Mouse (Mus musculus): ENCODE measurements at regions not wholly inside any gene's neighbourhood (a gene's known extent, or its start where the extent isn't known, plus 50 kb on each side); places are given as distances from the start of the nearest gene placed in this dataset.

DNA sequence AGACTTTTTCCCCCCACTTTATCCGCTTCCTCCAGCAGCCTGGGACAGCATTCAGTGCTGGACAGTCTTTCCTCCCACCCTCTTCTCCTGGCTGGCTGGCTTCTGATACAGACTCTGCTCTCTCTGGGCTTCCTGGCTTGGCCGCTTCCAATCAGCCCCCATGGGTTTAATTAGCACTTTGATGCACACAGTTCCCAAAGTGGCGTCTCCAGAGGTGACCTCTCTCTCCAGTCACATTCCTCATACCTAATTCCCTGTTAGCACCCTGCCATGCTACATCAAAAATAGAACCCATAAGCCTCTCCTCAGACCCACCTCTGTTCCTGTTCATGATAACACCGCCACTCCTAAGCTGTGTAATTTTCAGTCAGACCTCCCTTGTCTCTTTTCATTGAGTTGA is 101.9 kb upstream of the Arid2 start:
- no peak for DNase-seq

DNA sequence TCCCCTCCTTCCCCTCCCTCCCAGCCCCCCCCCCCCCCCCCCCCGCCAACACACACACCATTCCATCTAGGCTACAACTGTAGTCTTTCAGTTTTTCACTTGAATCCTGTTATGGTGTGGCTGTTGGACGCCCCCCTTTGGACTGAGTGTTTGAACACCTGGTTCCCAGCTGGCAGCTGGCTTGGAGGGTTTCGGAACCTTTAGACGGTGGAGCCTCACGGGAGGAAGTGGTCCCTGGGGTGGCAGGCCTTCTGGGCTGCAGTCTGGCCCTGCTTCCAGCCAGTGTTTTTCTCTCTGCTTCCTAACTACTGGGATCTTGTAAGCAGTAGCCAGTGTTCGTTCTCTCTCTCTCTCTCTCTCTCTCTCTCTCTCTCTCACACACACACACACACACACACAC is 101.4 kb upstream of the Arid2 start:
- DNase-seq: no peak

GRCm38 (mm10) chr15:96189551-96189950 is 97.8 kb upstream of the Arid2 start:
- DNase-seq: no peak

DNA sequence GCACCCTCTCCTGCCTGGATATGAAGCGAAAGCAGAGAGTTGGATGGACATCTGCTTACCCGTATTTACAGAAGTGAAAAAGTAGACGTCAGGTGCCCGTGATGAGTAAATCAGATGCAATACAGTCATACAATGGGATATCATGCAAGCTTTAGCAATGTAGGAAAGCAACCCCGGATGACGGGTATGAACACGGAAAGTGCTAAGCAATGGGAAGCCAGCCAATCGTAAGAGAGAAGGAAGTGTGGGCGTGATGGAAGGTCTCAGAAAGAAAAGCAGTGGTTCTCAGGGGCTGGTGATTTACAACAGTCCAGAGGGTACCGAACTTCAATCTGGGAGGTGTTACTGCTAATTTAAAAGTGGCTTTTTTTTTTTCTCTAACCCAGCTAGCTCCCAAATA is 89.9 kb upstream of the Arid2 start:
- DNase-seq: no peak

DNA sequence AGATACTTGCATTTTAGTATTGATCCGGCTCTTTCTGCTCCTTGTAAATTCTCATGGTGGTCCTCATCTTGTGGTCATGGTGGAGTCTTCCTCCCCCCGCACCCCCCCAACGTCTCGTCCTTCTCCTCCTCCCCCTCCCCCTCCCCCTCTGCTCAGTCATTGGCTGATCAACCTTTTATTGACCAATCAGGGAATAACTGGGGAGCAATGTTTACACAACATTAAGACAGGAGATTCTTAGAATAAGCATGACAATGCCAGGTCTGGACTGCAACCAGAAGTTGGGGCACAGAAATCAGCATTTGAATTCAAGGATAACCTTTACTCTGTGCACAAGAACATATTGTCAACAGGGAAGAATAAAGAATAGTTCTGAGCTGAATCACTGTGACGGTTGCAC is 89.4 kb upstream of the Arid2 start:
- no peak for DNase-seq

GRCm38 (mm10) chr15:96201273-96201672 is 86.0 kb upstream of the Arid2 start:
- DNase-seq: no peak

GRCm38 (mm10) chr15:96201701-96202460 is 85.4 kb upstream of the Arid2 start:
- DNase-seq: no peak

DNA sequence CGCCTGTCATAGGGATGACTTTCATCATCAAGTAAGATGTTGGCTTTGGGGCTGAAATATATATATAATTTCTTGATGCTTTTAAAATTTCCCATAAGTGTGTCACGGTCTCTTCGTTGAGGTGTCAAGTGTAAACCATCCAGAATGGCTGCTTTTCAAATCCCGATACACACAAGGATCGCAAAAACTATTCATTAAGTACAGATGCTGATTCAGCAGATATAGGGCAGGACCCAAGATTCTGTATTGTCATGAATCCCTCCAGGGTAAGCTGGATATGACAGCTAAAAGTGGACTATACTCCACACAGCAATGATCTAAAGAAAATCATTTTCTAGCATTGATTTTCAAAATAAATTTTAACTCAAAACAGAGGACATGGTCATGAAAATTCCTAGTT is 83.1 kb upstream of the Arid2 start:
- no peak for DNase-seq

DNA sequence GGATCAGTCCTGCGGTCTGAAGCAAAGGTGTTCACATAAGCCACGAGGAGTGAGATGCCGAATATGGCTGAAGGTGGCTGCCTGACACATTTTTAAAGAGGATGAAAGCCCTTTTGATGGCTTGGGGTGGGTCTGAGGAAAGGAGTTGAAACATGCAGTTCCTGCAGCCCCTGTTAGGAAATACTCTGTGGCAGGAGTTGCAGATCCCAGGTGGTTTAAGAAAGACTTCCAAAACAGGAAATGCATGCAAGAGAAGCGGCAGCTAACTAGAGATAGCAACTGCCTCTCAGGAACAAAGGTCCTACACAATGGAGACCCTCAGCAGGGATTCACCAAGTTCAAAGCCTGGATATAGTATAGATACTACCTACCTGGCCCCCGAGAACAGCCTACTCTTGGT is 82.7 kb upstream of the Arid2 start:
- no peak for DNase-seq

GRCm38 (mm10) chr15:96210721-96211400 is 76.5 kb upstream of the Arid2 start:
- no peak for DNase-seq

DNA sequence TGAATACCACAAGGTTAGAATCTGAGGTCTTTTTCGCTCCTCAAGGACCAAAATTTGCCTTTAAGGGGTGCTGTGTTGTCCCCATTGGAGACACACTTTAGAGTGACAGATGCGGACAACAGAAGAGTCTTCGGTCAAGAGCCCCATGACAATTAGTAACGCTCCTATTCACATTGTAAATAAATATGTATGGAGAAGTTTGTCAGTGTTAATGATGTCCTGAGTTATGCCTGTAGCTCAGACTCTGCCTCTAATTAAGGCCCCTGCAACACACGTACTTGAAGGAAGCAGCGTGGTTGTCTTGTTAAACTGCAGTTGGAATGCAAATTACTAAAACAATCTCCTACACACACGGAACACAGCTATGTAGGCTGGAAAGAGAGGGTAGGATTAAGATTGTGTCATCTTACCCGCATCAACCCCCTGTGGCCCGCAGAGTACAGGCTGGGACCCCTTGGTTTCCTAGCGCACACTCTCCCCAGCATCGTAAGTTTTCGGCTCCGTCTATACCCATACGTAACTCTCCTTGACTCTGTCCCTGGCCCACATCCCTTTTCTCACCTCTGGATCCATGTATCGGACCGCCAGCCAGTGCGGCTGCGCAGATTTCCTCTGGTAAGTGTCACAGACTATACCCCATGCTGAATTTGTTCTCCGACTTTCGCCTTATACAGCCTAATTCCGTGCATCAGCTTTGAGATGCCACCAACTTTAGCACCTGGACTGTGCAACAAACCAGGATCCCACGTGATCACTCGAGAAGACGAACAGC is 73.6 kb upstream of the Arid2 start:
- no peak for DNase-seq

DNA sequence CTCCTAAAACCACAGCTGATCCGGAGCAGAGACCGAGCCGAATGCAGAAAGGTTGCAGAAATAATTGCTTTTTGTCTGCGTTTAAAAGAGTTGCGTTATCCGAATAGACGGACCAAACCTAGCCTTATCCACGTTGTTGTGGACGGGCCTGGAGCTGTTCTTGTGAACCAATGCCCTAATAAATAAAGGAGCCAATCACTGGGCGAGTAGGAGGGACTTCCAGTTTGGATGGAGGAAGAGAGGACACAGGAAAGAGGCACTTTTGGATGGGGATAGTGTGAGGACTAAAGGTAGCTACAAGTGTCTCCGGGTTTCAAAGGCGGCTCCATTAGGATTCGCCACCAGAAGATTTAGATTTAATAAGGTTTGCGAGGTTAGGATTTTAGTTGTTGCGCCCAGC is 69.4 kb upstream of the Arid2 start:
- no peak for DNase-seq

- DNase-seq: no peak
Measured at GRCm38 (mm10) chr15:96219746-96220145, 67.6 kb upstream of the Arid2 start.

DNA sequence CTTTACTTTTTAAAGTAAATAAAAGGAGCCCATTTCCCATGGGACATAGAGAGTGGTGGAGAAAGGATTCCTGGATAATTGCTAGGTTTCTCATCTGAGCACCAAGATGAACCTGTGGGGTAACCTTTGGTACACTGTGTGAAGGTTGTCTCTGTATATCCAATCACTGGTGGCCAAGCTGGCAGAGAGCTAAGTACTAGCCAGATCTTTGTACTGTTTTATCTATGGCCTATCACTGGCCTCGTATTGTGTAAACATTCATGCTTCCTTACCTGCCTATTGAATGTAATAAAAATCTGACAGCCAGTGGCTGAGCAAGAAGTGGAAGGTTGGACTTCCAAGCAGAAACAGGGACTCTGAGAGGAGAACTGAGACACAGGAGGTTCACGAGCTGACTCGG is 55.3 kb upstream of the Arid2 start:
- no peak for DNase-seq

DNA sequence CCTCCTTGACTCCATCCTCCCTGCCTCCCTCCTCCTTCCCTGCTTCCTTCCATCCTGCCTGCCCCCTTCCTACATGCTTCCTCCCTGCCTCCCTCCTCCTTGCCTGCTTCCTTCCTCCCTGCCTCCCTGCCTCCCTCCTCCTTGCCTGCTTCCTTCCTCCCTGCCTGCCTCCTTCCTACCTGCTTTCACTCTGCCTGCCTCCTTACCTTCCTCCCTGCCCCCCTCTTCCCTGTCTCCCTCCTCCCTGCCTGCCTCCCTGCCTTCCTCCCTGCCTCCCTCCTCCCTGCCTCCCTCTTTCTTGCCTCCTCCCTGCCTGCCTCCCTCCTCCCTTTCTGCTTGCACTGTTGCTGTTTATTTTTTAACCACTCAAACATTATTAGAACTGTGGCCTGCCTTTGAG is 54.2 kb upstream of the Arid2 start:
- no peak for DNase-seq

- DNase-seq: no peak
Measured at GRCm38 (mm10) chr15:96234783-96235182, 52.5 kb upstream of the Arid2 start.
